Mouse (Mus musculus) liver, postnatal 0 days (tissue): ENCODE data around the gene Hmga1. TPM values are rescaled to one million over a fixed set of nuclear protein-coding genes. Genes with fewer than 3 reads are reported as not detected.

Experiments
- ATAC-seq: fragments of 200-750 bp; cut with Nextera tagmentation; 2 replicates; pipeline ENCODE4 v1.8.0; 2017; ENCODE audit warnings: mild to moderate bottlenecking, moderate library complexity
- DNase-seq: peaks from one replicate; pipeline ENCODE4 v3.0.0-alpha.2; 2016
- H3K27ac ChIP-seq: fragments of 300-500 bp; sonication (generic); 2 replicates; pipeline ENCODE4 v1.5.1; 2014; ENCODE audit warnings: antibody characterized with exemption, moderate library complexity, mild to moderate bottlenecking, low read depth
- H3K27me3 ChIP-seq: fragments of 300-500 bp; sonication (generic); 2 replicates; pipeline ENCODE4 v1.6.1; 2014; ENCODE audit warnings: low read length, control low read depth, mixed read lengths; ENCODE audit not compliant: insufficient read depth
- H3K36me3 ChIP-seq: fragments of 300-500 bp; sonication (generic); replicated peaks from 2 replicates; pipeline ENCODE4 v1.6.1; 2014; ENCODE audit warnings: mild to moderate bottlenecking, control low read depth, low read length, moderate library complexity, mixed read lengths; ENCODE audit not compliant: insufficient read depth
- H3K4me1 ChIP-seq: fragments of 300-500 bp; sonication (generic); 2 replicates; pipeline ENCODE4 v1.6.1; 2014; ENCODE audit warnings: antibody characterized with exemption, mild to moderate bottlenecking, control low read depth; ENCODE audit not compliant: insufficient read depth
- H3K4me2 ChIP-seq: fragments of 300-500 bp; sonication (generic); 2 replicates; pipeline ENCODE4 v1.6.1; 2014; ENCODE audit warnings: low read depth, mild to moderate bottlenecking, low read length, moderate library complexity, mixed read lengths
- H3K4me3 ChIP-seq: fragments of 300-500 bp; sonication (generic); 2 replicates; pipeline ENCODE4 v1.5.1; 2014; ENCODE audit warnings: low read depth, low read length
- H3K9ac ChIP-seq: fragments of 300-500 bp; sonication (generic); replicated peaks from 2 replicates; pipeline ENCODE4 v1.6.1; 2014; ENCODE audit warnings: mild to moderate bottlenecking, moderate library complexity
- H3K9me3 ChIP-seq: fragments of 300-500 bp; sonication (generic); 2 replicates; pipeline ENCODE4 v1.6.1; 2016; ENCODE audit warnings: mild to moderate bottlenecking, control low read depth, low read length, mixed read lengths
- CTCF ChIP-seq: sonication (generic); IDR thresholded peaks from 2 replicates; pipeline ENCODE4 v1.5.1; 2016; ENCODE audit warnings: antibody characterized with exemption, low read depth
- EP300 ChIP-seq: IDR thresholded peaks from 2 replicates; pipeline ENCODE4 v1.6.1; 2016; ENCODE audit warnings: antibody characterized with exemption, low read depth, mild to moderate bottlenecking
- WGBS: fragments of 180-500 bp; shearing (Covaris S2); extraction: QIAGEN DNeasy Blood & Tissue Kit; methylation state at CpG from one replicate; pipeline ENCODE4 v1.1.7; 2014; ENCODE audit not compliant: insufficient replicate concordance; 5-methylcytosine and 5-hydroxymethylcytosine counted together
- polyA plus RNA-seq: library from polyadenylated mRNA; unstranded; fragments of >200 nt; fragmentation: Nextera tagmentation; extraction: Ambion mirVana; gene quantifications from 2 replicates; pipeline ENCODE4 v1.2.1, GENCODE M21; 2015

Gene Hmga1
- polyA plus RNA-seq, 1 experiment from 2014 or later = 64.0 TPM

DNA sequence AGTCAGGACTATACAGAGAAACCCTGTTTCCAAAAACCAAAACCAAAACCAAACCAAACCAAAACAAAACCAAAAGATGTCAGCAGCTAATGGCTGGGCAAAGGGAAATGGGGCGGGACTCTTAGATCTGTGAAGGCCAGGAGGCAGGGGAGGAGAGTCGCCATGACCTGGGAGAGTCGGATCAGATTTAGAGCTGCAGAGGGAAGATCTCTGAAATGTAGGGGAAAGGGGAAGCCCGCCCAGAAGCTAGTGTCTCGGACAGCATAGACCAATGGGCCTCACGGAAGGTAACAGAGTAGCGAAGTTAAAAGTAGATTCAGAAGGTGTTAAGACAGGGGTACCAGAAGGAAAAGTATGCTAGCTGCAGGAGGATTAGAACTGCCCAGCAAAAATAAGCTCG, 15.0 kb downstream of the Hmga1 start:
- no peaks in the 10 kb centered on the region for H3K36me3 ChIP-seq
- no peak overlapping the region for H3K4me3 ChIP-seq
- H3K27ac ChIP-seq = 0 out of 2 replicates have a peak overlapping the region, but pooled peaks have one; percentile 34
- no peaks in the 10 kb centered on the region for H3K27me3 ChIP-seq
- no peak for TF ChIP-seq EP300
- no peak for TF ChIP-seq CTCF
- no peak overlapping the region for H3K4me2 ChIP-seq
- no peak for DNase-seq
- H3K4me1 ChIP-seq = peaks cover 2% of the 10 kb centered on the region; the same call in 1 of the 2 replicates
- peak; percentile 45; the same call in 1 of the 2 replicates for ATAC-seq
- H3K9me3 ChIP-seq = no peaks in the 10 kb centered on the region
- H3K9ac ChIP-seq = no peak overlapping the region
- 63% methylated on average over 8 of the region's 8 CpGs for WGBS

GRCm38 (mm10) chr17:27573772-27574320, 17.5 kb downstream of the Hmga1 start:
- peaks cover 4% of the 10 kb centered on the region; the same call in 1 of the 2 replicates for H3K36me3 ChIP-seq
- H3K4me1 ChIP-seq = no peaks in the 10 kb centered on the region; the same call in 1 of the 2 replicates
- H3K27me3 ChIP-seq = no peaks in the 10 kb centered on the region
- WGBS = 61% methylated on average over 10 of the region's 10 CpGs
- no peaks in the 10 kb centered on the region for H3K9me3 ChIP-seq
- no peak for TF ChIP-seq EP300
- no peak for TF ChIP-seq CTCF
- ATAC-seq (peak; percentile 57; the same call in 1 of the 2 replicates), DNase-seq (no peak)
- H3K4me2 ChIP-seq = no peak overlapping the region
- H3K9ac ChIP-seq = no peak overlapping the region
- H3K27ac ChIP-seq = no peak overlapping the region
- no peak overlapping the region for H3K4me3 ChIP-seq

DNA sequence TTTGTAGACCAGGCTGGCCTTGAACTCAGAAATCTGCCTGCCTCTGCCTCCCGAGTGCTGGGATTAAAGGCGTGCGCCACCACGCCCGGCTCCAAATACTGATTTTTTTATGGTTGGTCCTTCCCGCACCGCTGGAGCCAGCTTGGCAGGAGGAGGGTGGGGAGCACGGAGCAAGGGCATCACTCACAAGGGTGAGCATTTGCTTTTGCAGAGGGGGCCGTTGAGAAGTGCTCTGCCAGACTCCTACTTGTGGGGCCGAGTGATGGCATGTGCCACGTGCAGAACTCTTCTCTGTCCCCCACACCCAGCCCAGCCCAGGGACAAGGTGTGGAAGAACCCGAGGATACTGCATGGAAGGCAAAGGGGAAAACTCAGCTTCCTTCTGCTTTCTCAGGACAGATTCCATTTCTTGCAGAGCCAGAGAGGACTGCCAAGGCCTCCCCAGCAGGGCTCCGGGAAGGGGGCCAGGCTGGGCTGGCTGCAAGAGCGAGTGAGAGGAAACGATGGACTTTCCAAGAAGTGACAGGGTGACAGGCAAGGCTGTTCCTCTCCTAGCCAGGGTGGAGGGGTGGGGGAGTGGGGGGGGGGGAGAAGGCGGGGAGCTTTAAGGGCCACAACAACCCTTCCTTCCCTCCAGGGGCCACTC, 18.3 kb downstream of the Hmga1 start:
- Histone ChIP-seq H3K27me3 (no peaks in the 10 kb centered on the region), H3K9me3 (no peaks in the 10 kb centered on the region), H3K9ac (no peak overlapping the region), H3K4me3 (no peak overlapping the region), H3K4me1 (no peaks in the 10 kb centered on the region; the same call in 1 of the 2 replicates), H3K27ac (no peak overlapping the region), H3K36me3 (peaks cover 11% of the 10 kb centered on the region; the same call in 1 of the 2 replicates), H3K4me2 (no peak overlapping the region)
- TF ChIP-seq CTCF = no peak
- TF ChIP-seq EP300 = no peak
- ATAC-seq = no peak
- WGBS = 74% methylated on average over 15 of the region's 16 CpGs
- DNase-seq = no peak

GRCm38 (mm10) chr17:27575116-27575776, 18.9 kb downstream of the Hmga1 start:
- Histone ChIP-seq H3K27me3 (no peaks in the 10 kb centered on the region), H3K4me3 (no peak overlapping the region), H3K9ac (no peak overlapping the region), H3K27ac (no peak overlapping the region), H3K4me1 (no peaks in the 10 kb centered on the region; the same call in 1 of the 2 replicates), H3K9me3 (no peaks in the 10 kb centered on the region), H3K36me3 (peaks cover 17% of the 10 kb centered on the region; the same call in 1 of the 2 replicates), H3K4me2 (no peak overlapping the region)
- ATAC-seq (no peak), DNase-seq (no peak)
- TF ChIP-seq CTCF = no peak
- no peak for TF ChIP-seq EP300
- 71% methylated on average over 10 of the region's 10 CpGs for WGBS

GRCm38 (mm10) chr17:27576056-27576455, 19.8 kb downstream of the Hmga1 start:
- DNase-seq (no peak), ATAC-seq (no peak)
- no peak overlapping the region for H3K4me2 ChIP-seq
- H3K36me3 ChIP-seq = peaks cover 25% of the 10 kb centered on the region
- H3K27ac ChIP-seq = no peak overlapping the region
- TF ChIP-seq EP300 (no peak), CTCF (no peak)
- no peak overlapping the region for H3K9ac ChIP-seq
- no peaks in the 10 kb centered on the region; the same call in 1 of the 2 replicates for H3K4me1 ChIP-seq
- H3K4me3 ChIP-seq = no peak overlapping the region
- 75% methylated on average over 7 of the region's 7 CpGs for WGBS
- H3K27me3 ChIP-seq = no peaks in the 10 kb centered on the region
- H3K9me3 ChIP-seq = no peaks in the 10 kb centered on the region

GRCm38 (mm10) chr17:27577468-27577867, 21.2 kb downstream of the Hmga1 start:
- Histone ChIP-seq H3K36me3 (peaks cover 26% of the 10 kb centered on the region), H3K4me1 (no peaks in the 10 kb centered on the region), H3K27me3 (no peaks in the 10 kb centered on the region), H3K4me3 (no peak overlapping the region), H3K4me2 (no peak overlapping the region), H3K9me3 (no peaks in the 10 kb centered on the region), H3K27ac (no peak overlapping the region), H3K9ac (no peak overlapping the region)
- TF ChIP-seq EP300 = no peak
- peak; percentile 41; the same call in 1 of the 2 replicates for TF ChIP-seq CTCF
- 71% methylated on average over 6 of the region's 6 CpGs for WGBS
- DNase-seq = no peak
- ATAC-seq = no peak
